In the genomic region with DNA sequence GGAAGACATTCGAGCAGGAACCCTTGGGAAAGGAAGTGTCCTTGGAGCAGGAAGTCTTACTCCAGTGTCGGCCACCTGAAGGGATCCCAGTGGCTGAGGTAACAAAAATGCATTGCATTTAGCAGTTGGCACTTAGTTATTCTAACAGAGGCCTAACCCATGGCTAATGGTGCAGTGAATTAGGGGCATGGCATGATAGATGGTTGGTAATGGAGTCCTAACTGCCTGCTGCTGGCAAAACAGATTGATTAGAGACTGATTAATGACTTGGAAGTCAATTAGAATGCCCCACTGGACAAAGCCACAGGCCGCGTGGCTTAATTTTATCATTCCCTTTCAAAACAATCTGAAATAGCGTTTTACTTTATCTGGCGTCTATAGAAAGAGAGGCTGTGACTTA, we compare ENCODE assay signal across 19 mouse cellular contexts.
"Had no signal": no experiment of that assay in that cellular context is flagged by ENCODE, and none has a peak within 500 bp of the region (broad histone marks: within the 10 kb centered on the region; RNA-seq: fewer than 3 reads in every experiment).

No protein-coding gene starts in this region.

- ATAC-seq: midbrain, embryonic 15.5 days had no signal

- H3K27me3 ChIP-seq: kidney, embryonic 15.5 days; liver, embryonic 13.5 days; midbrain, embryonic 12.5 days; midbrain, embryonic 15.5 days had no signal

- H3K36me3 ChIP-seq: liver, embryonic 13.5 days; midbrain, embryonic 12.5 days; midbrain, embryonic 15.5 days had no signal

- H3K9me3 ChIP-seq: kidney, embryonic 15.5 days; liver, embryonic 13.5 days; midbrain, embryonic 12.5 days; midbrain, embryonic 15.5 days had no signal

- H3K4me2 ChIP-seq: kidney, embryonic 15.5 days; liver, embryonic 13.5 days; midbrain, embryonic 12.5 days; midbrain, embryonic 15.5 days had no signal

- H3K4me1 ChIP-seq: kidney, embryonic 15.5 days; liver, embryonic 13.5 days; midbrain, embryonic 12.5 days; midbrain, embryonic 15.5 days had no signal

- DNase-seq: kidney, adult 11 months; kidney, adult 8-10 months; kidney, postnatal 10 days; kidney, postnatal 36 days; layer of hippocampus, postnatal 36 days; liver, embryonic 13.5 days; lung, adult 2 months; lung, postnatal 14 days; lung, postnatal 4 days; right cerebral cortex, adult 18-20 months; right cerebral cortex, postnatal 14 days; right cerebral cortex, postnatal 4 days; thymus, adult 18-20 months; thymus, postnatal 36 days had no signal

- H3K4me3 ChIP-seq: kidney, embryonic 15.5 days; left cerebral cortex, adult 2 months; liver, embryonic 13.5 days; midbrain, embryonic 12.5 days; midbrain, embryonic 15.5 days had no signal

- H3K9ac ChIP-seq: kidney, embryonic 15.5 days; liver, embryonic 13.5 days; midbrain, embryonic 12.5 days; midbrain, embryonic 15.5 days had no signal

- H3K27ac ChIP-seq: kidney, embryonic 15.5 days; left cerebral cortex, adult 2 months; liver, embryonic 13.5 days; midbrain, embryonic 12.5 days; midbrain, embryonic 15.5 days; stomach, postnatal 0 days had no signal
